Mouse (Mus musculus): ENCODE results near the gene Hoxa7.

The Hoxa7 gene

GRCm38 (mm10) chr6:52221337-52221992 is at the start of gene Hoxa7:
Gene Hoxa7, minus strand, starts transcription at chr6:52221854.
- peak; percentile 98 for DNase-seq

- DNase-seq: peak; percentile 65
Measured at GRCm38 (mm10) chr6:52270494-52271480, 49.1 kb upstream of the Hoxa7 start.

GRCm38 (mm10) chr6:52268756-52269155 is 47.1 kb upstream of the Hoxa7 start:
- no peak for DNase-seq

GRCm38 (mm10) chr6:52268341-52268740 is 46.7 kb upstream of the Hoxa7 start:
- no peak for DNase-seq

- DNase-seq: no peak
Measured at GRCm38 (mm10) chr6:52267691-52268090, 46.0 kb upstream of the Hoxa7 start.

GRCm38 (mm10) chr6:52267221-52267620 is 45.6 kb upstream of the Hoxa7 start:
- DNase-seq: no peak

GRCm38 (mm10) chr6:52266666-52266985 is 45.0 kb upstream of the Hoxa7 start:
- DNase-seq: no peak

GRCm38 (mm10) chr6:52265913-52266665 is 44.4 kb upstream of the Hoxa7 start:
- peak; percentile 26 for DNase-seq

GRCm38 (mm10) chr6:52265306-52265912 is 43.8 kb upstream of the Hoxa7 start:
- no peak for DNase-seq

- no peak for DNase-seq
Measured at GRCm38 (mm10) chr6:52264106-52264790, 42.6 kb upstream of the Hoxa7 start.

- DNase-seq: no peak
Measured at GRCm38 (mm10) chr6:52263321-52263585, 41.6 kb upstream of the Hoxa7 start.

GRCm38 (mm10) chr6:52262463-52263320 is 41.0 kb upstream of the Hoxa7 start:
- DNase-seq: peak; percentile 34

GRCm38 (mm10) chr6:52261751-52262462 is 40.3 kb upstream of the Hoxa7 start:
- peak; percentile 33 for DNase-seq

- peak; percentile 23 for DNase-seq
Measured at GRCm38 (mm10) chr6:52260654-52261575, 39.3 kb upstream of the Hoxa7 start, which contains the start of gene Hoxa13. Gene Hoxa13, minus strand, starts transcription at chr6:52260880.

- DNase-seq: peak; percentile 51
Measured at GRCm38 (mm10) chr6:52259811-52260261, 38.2 kb upstream of the Hoxa7 start.

GRCm38 (mm10) chr6:52259081-52259790 is 37.6 kb upstream of the Hoxa7 start:
- DNase-seq: peak; percentile 53

GRCm38 (mm10) chr6:52256956-52257355 is 35.3 kb upstream of the Hoxa7 start:
- peak; percentile 88 for DNase-seq
